Mouse (Mus musculus): ENCODE data around the gene Nupl1. TPM values are rescaled to one million over a fixed set of nuclear protein-coding genes. Genes with fewer than 3 reads are reported as not detected.
A peak's percentile ranks its signal among the peaks of the same experiment; 100 is the strongest.

Nupl1 gene
- polyA plus RNA-seq (2015; fragmentation: Nextera tagmentation; extraction: Ambion mirVana), result not detected in 2 replicates

- Histone ChIP-seq H3K27me3 (replicated peaks) (no peaks in the 10 kb centered on the region), H3K4me1 (peaks cover 28% of the 10 kb centered on the region), H3K4me3 (peak within 1 kb of the TSS; percentile 74), H3K27ac (replicated peaks) (peak within 1 kb of the TSS; percentile 90), H3K9me3 (no peaks in the 10 kb centered on the region), H3K36me3 (0 out of 2 replicates have a peak, but pooled peaks cover 5% of the 10 kb centered on the region), H3K4me2 (peak within 1 kb of the TSS; percentile 93), H3K9ac (peak within 1 kb of the TSS; percentile 96)
- ATAC-seq (ENCODE audit: extremely low read depth, insufficient number of reproducible peaks, low FRiP score, low TSS enrichment), result peak; percentile 99
- WGBS, result under 1% methylated on average over 62 of the region's 62 CpGs
Observed at GRCm38 (mm10) chr14:60251281-60252003, at the start of gene Nupl1, which contains the start of gene Gm49336. Gene Nupl1, minus strand, starts transcription at chr14:60251431. Gene Gm49336, minus strand, starts transcription at chr14:60251507.

GRCm38 (mm10) chr14:60301024-60301423, 49.8 kb upstream of the Nupl1 start:
- 84% methylated on average over 6 of the region's 6 CpGs for WGBS
- Histone ChIP-seq H3K4me1 (no peaks in the 10 kb centered on the region), H3K4me2 (no peak overlapping the region), H3K4me3 (no peak overlapping the region), H3K9ac (no peak overlapping the region), H3K9me3 (no peaks in the 10 kb centered on the region), H3K36me3 (peaks cover 68% of the 10 kb centered on the region), H3K27ac (replicated peaks) (no peak overlapping the region), H3K27me3 (replicated peaks) (no peaks in the 10 kb centered on the region)
- ATAC-seq (ENCODE audit: extremely low read depth, insufficient number of reproducible peaks, low FRiP score, low TSS enrichment), result no peak

- no peaks in the 10 kb centered on the region for H3K4me1 ChIP-seq
- H3K36me3 ChIP-seq, result peaks cover 68% of the 10 kb centered on the region
- no peak overlapping the region for H3K9ac ChIP-seq
Observed at GRCm38 (mm10) chr14:60300224-60300991, 49.2 kb upstream of the Nupl1 start.

GRCm38 (mm10) chr14:60295531-60295930, 44.3 kb upstream of the Nupl1 start:
- no peaks in the 10 kb centered on the region for H3K9me3 ChIP-seq
- WGBS, result 69% methylated on average over 1 of the region's 1 CpGs
- no peaks in the 10 kb centered on the region for H3K4me1 ChIP-seq
- no peak overlapping the region for H3K4me2 ChIP-seq
- ATAC-seq (ENCODE audit: extremely low read depth, insufficient number of reproducible peaks, low FRiP score, low TSS enrichment), result no peak
- peaks cover 67% of the 10 kb centered on the region for H3K36me3 ChIP-seq
- H3K27me3 ChIP-seq (replicated peaks), result no peaks in the 10 kb centered on the region
- H3K27ac ChIP-seq (replicated peaks), result no peak overlapping the region
- H3K9ac ChIP-seq, result no peak overlapping the region
- H3K4me3 ChIP-seq, result no peak overlapping the region

More at GRCm38 (mm10) chr14:60300224-60300991, 49.2 kb upstream of the Nupl1 start:
- Histone ChIP-seq H3K27me3 (replicated peaks) (no peaks in the 10 kb centered on the region), H3K9me3 (no peaks in the 10 kb centered on the region), H3K4me3 (no peak overlapping the region), H3K27ac (replicated peaks) (no peak overlapping the region), H3K4me2 (no peak overlapping the region)
- 73% methylated on average over 14 of the region's 14 CpGs for WGBS
- ATAC-seq (ENCODE audit: extremely low read depth, insufficient number of reproducible peaks, low FRiP score, low TSS enrichment), result no peak

- no peak for ATAC-seq (ENCODE audit: extremely low read depth, insufficient number of reproducible peaks, low FRiP score, low TSS enrichment)
- WGBS, result 81% methylated on average over 4 of the region's 4 CpGs
- no peaks in the 10 kb centered on the region for H3K9me3 ChIP-seq
Observed at GRCm38 (mm10) chr14:60290363-60290762, 39.1 kb upstream of the Nupl1 start.

GRCm38 (mm10) chr14:60286194-60286863, 35.1 kb upstream of the Nupl1 start:
- no peaks in the 10 kb centered on the region for H3K4me1 ChIP-seq
- H3K36me3 ChIP-seq, result peaks cover 51% of the 10 kb centered on the region
- H3K27me3 ChIP-seq (replicated peaks), result no peaks in the 10 kb centered on the region
- H3K9ac ChIP-seq, result no peak overlapping the region
- 86% methylated on average over 7 of the region's 7 CpGs for WGBS
- no peak for ATAC-seq (ENCODE audit: extremely low read depth, insufficient number of reproducible peaks, low FRiP score, low TSS enrichment)
- no peak overlapping the region for H3K27ac ChIP-seq (replicated peaks)
- H3K9me3 ChIP-seq, result no peaks in the 10 kb centered on the region
- H3K4me3 ChIP-seq, result no peak overlapping the region
- no peak overlapping the region for H3K4me2 ChIP-seq

More at GRCm38 (mm10) chr14:60290363-60290762, 39.1 kb upstream of the Nupl1 start:
- no peaks in the 10 kb centered on the region for H3K4me1 ChIP-seq
- H3K36me3 ChIP-seq, result peaks cover 64% of the 10 kb centered on the region
- H3K27ac ChIP-seq (replicated peaks), result no peak overlapping the region
- H3K4me2 ChIP-seq, result no peak overlapping the region
- no peak overlapping the region for H3K4me3 ChIP-seq
- no peak overlapping the region for H3K9ac ChIP-seq
- no peaks in the 10 kb centered on the region for H3K27me3 ChIP-seq (replicated peaks)

- Histone ChIP-seq H3K4me3 (no peak overlapping the region), H3K27ac (replicated peaks) (no peak overlapping the region), H3K36me3 (peaks cover 14% of the 10 kb centered on the region), H3K4me1 (peaks cover 15% of the 10 kb centered on the region), H3K4me2 (no peak overlapping the region), H3K9ac (no peak overlapping the region), H3K9me3 (no peaks in the 10 kb centered on the region), H3K27me3 (replicated peaks) (no peaks in the 10 kb centered on the region)
- ATAC-seq (ENCODE audit: extremely low read depth, insufficient number of reproducible peaks, low FRiP score, low TSS enrichment), result no peak
- 92% methylated on average over 7 of the region's 7 CpGs for WGBS
Observed at GRCm38 (mm10) chr14:60275301-60276276, 24.4 kb upstream of the Nupl1 start.

GRCm38 (mm10) chr14:60273346-60273745, 22.1 kb upstream of the Nupl1 start:
- WGBS, result 68% methylated on average over 6 of the region's 6 CpGs
- ATAC-seq (ENCODE audit: extremely low read depth, insufficient number of reproducible peaks, low FRiP score, low TSS enrichment), result no peak
- Histone ChIP-seq H3K4me2 (no peak overlapping the region), H3K9me3 (no peaks in the 10 kb centered on the region), H3K9ac (no peak overlapping the region), H3K27me3 (replicated peaks) (no peaks in the 10 kb centered on the region), H3K36me3 (peaks cover 11% of the 10 kb centered on the region), H3K4me3 (no peak overlapping the region), H3K4me1 (peaks cover 10% of the 10 kb centered on the region), H3K27ac (replicated peaks) (no peak overlapping the region)

- Histone ChIP-seq H3K4me3 (no peak overlapping the region), H3K9me3 (no peaks in the 10 kb centered on the region), H3K4me1 (peaks cover 26% of the 10 kb centered on the region), H3K9ac (no peak overlapping the region), H3K27me3 (replicated peaks) (no peaks in the 10 kb centered on the region), H3K4me2 (no peak overlapping the region), H3K27ac (replicated peaks) (no peak overlapping the region), H3K36me3 (peaks cover 5% of the 10 kb centered on the region; the same call in 1 of the 2 replicates)
- no peak for ATAC-seq (ENCODE audit: extremely low read depth, insufficient number of reproducible peaks, low FRiP score, low TSS enrichment)
- WGBS, result 72% methylated on average over 6 of the region's 6 CpGs
Observed at GRCm38 (mm10) chr14:60269333-60269732, 18.1 kb upstream of the Nupl1 start.
